Mouse (Mus musculus) forebrain, embryonic 15.5 days (tissue): Measurements from ENCODE around the gene Zfp598. TPM values are rescaled to one million over a fixed set of nuclear protein-coding genes. Genes with fewer than 3 reads are reported as not detected.
A peak's percentile ranks its signal among the peaks of the same experiment; 100 is the strongest.

Source experiments
- ATAC-seq: fragments of 200-750 bp; cut with Nextera tagmentation; replicated peaks from 2 replicates; pipeline ENCODE4 v1.8.0; 2017; ENCODE audit warnings: mild to moderate bottlenecking, moderate TSS enrichment, moderate library complexity
- H3K27ac ChIP-seq: fragments of 300-500 bp; sonication (generic); replicated peaks from 2 replicates; pipeline ENCODE4 v1.5.1; 2015; ENCODE audit warnings: mild to moderate bottlenecking, inconsistent platforms
- H3K27me3 ChIP-seq: fragments of 300-500 bp; sonication (generic); 2 replicates; pipeline ENCODE4 v1.6.1; 2015; ENCODE audit warnings: inconsistent platforms
- H3K36me3 ChIP-seq: fragments of 300-500 bp; sonication (generic); 2 replicates; pipeline ENCODE4 v1.6.1; 2015; ENCODE audit warnings: mild to moderate bottlenecking, inconsistent platforms
- H3K4me1 ChIP-seq: fragments of 300-500 bp; sonication (generic); 2 replicates; pipeline ENCODE4 v1.6.1; 2015; ENCODE audit warnings: inconsistent platforms
- H3K4me2 ChIP-seq: fragments of 300-500 bp; sonication (generic); replicated peaks from 2 replicates; pipeline ENCODE4 v1.6.1; 2015; ENCODE audit warnings: mild to moderate bottlenecking, inconsistent platforms
- H3K4me3 ChIP-seq: fragments of 300-500 bp; sonication (generic); 2 replicates; pipeline ENCODE4 v1.5.1; 2015; ENCODE audit warnings: mild to moderate bottlenecking, inconsistent platforms
- H3K9ac ChIP-seq: fragments of 300-500 bp; sonication (generic); replicated peaks from 2 replicates; pipeline ENCODE4 v1.6.1; 2015; ENCODE audit warnings: mild to moderate bottlenecking, inconsistent platforms
- H3K9me3 ChIP-seq: fragments of 300-500 bp; sonication (generic); 2 replicates; pipeline ENCODE4 v1.6.1; 2016; ENCODE audit warnings: inconsistent platforms
- WGBS: fragments of 180-500 bp; shearing (Covaris S2); methylation state at CpG from one replicate; pipeline ENCODE4 v1.1.7; 2015; ENCODE audit warnings: mixed read lengths; 5-methylcytosine and 5-hydroxymethylcytosine counted together
- polyA plus RNA-seq: library from polyadenylated mRNA; unstranded; fragments of >200 nt; fragmentation: Nextera tagmentation; extraction: Ambion mirVana; gene quantifications from 2 replicates; pipeline ENCODE4 v1.2.1, GENCODE M21; 2015

Gene Zfp598
- polyA plus RNA-seq, 1 experiment from 2014 or later, result 19.1 TPM

DNA sequence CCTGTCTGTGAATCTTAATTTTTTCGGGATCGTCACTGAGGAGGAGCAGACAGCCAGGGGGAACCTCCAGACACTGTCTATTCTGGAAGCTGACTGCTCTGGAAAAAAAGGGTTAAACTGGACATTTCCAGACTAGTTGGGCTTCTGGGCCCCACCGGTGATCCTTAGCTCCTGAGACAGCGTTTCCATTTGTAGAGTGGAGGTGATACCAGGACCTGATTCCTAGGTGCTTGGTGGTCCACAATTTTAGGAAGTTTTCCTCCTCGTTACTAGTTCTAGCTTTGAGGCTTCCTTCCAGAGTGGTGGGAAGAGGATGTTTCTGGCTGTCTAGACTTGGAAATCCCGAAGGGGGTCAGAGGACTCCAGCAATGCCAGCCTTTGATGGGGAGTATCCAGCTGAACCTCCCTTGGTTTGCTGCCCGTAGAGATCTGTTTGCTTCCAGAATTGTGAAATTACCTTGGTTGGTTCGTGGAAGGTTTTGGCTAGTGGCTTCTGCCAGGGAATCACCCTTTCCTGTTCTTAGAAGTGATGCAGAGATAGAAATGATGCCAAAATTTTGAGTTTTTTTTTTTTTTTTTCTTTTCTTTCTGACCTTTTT, 858 bp downstream of the Zfp598 start:
- Histone ChIP-seq H3K4me3 (peak overlapping the region; percentile 92), H3K9me3 (no peaks in the 10 kb centered on the region), H3K36me3 (no peaks in the 10 kb centered on the region), H3K27ac (peak overlapping the region; percentile 84; the same call in 1 of the 2 replicates), H3K4me2 (peak overlapping the region; percentile 73), H3K27me3 (no peaks in the 10 kb centered on the region), H3K9ac (peak overlapping the region; percentile 98), H3K4me1 (peaks cover 34% of the 10 kb centered on the region)
- WGBS, result 13% methylated on average over 8 of the region's 8 CpGs
- no peak for ATAC-seq

DNA sequence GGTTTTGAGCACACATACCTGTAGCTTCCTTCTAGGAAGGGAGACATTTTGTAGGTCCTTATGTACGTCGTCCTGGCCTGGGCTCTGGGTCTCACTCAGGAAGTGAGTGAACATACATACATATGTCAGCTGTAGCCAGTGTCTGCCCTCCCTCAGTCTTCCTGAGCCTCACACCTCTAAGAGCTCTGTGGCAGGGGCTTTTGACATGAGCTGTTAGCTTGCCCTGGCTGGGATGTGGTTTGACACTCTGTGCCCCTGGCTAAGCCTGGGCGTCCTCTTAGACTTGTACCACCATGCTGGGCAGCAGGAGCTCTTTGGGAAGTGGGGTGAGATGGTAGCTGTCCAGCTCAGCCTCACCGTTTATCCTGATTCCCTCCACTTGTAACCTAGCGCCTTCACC, 1.9 kb downstream of the Zfp598 start:
- H3K9ac ChIP-seq, result no peak overlapping the region

DNA sequence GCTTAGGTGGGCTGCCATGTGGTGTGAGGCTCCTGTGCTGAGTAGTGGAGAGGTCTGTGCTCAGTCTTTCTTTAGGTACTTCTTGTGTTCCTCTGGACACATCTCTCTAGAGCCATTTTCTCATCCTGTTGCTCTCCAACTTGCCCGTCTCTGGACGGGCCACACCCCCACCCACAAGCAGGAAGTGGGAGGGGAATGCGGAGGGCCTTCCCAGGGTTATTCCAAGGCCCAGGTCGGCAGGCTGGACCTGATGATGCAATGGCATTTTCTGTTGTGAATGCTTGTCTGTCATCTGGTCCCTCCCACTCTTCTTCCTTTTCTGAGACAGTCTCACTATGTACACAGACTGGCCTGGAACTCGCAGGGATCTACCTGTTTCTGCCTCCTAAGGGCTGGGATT, 2.7 kb downstream of the Zfp598 start:
- Histone ChIP-seq H3K4me1 (peaks cover 34% of the 10 kb centered on the region), H3K9me3 (no peaks in the 10 kb centered on the region), H3K9ac (no peak overlapping the region), H3K27me3 (no peaks in the 10 kb centered on the region), H3K4me2 (no peak overlapping the region), H3K27ac (no peak overlapping the region), H3K36me3 (peaks cover 7% of the 10 kb centered on the region; the same call in 1 of the 2 replicates), H3K4me3 (no peak overlapping the region)
- no peak for ATAC-seq
- WGBS, result 38% methylated on average over 5 of the region's 5 CpGs

More for the DNA sequence above, 1.9 kb downstream of the Zfp598 start:
- no peaks in the 10 kb centered on the region for H3K27me3 ChIP-seq
- H3K9me3 ChIP-seq, result no peaks in the 10 kb centered on the region
- peak overlapping the region; percentile 73 for H3K4me2 ChIP-seq
- no peak for ATAC-seq
- H3K36me3 ChIP-seq, result no peaks in the 10 kb centered on the region
- H3K27ac ChIP-seq, result no peak overlapping the region
- H3K4me1 ChIP-seq, result peaks cover 34% of the 10 kb centered on the region
- H3K4me3 ChIP-seq, result peak overlapping the region; percentile 92
- 70% methylated on average over 5 of the region's 5 CpGs for WGBS

DNA sequence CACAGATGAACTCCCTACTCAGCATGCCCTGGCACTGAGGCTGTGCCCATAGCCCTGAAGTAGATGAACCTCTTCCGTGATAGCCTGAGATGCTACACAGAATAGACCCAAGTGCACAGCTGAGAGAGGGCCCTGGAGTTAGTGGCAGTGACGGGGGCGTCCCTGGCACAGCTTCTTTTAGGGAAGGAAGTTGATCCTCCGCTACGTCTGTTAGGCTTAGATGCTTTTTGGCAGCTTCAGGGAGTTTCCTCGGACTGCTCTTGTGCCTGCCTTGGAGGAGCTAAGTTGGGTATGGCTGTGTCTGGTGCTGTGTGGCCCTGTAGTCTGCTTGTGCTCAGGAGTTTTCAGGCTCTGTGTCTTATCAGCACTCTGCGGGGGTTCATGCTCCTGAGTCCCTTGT, 4.8 kb downstream of the Zfp598 start:
- H3K4me3 ChIP-seq, result no peak overlapping the region
- H3K4me2 ChIP-seq, result no peak overlapping the region
- no peaks in the 10 kb centered on the region for H3K27me3 ChIP-seq
- 0 out of 2 replicates have a peak overlapping the region, but pooled peaks have one; percentile 9 for H3K9ac ChIP-seq
- ATAC-seq, result no peak
- H3K9me3 ChIP-seq, result no peaks in the 10 kb centered on the region
- H3K27ac ChIP-seq, result no peak overlapping the region
- H3K4me1 ChIP-seq, result peaks cover 28% of the 10 kb centered on the region
- peaks cover 27% of the 10 kb centered on the region for H3K36me3 ChIP-seq
- 76% methylated on average over 7 of the region's 7 CpGs for WGBS

- H3K9me3 ChIP-seq, result no peaks in the 10 kb centered on the region
- H3K4me1 ChIP-seq, result peaks cover 15% of the 10 kb centered on the region
- H3K27ac ChIP-seq, result no peak overlapping the region
- H3K36me3 ChIP-seq, result peaks cover 45% of the 10 kb centered on the region
- no peaks in the 10 kb centered on the region for H3K27me3 ChIP-seq
- H3K4me2 ChIP-seq, result no peak overlapping the region
- no peak overlapping the region for H3K4me3 ChIP-seq
- ATAC-seq, result 0 out of 2 replicates have a peak, but pooled peaks have one; percentile 23
- WGBS, result 48% methylated on average over 2 of the region's 2 CpGs
- H3K9ac ChIP-seq, result no peak overlapping the region
Measured at GRCm38 (mm10) chr17:24676187-24676586, 6.7 kb downstream of the Zfp598 start.

- H3K9me3 ChIP-seq, result no peaks in the 10 kb centered on the region
- H3K36me3 ChIP-seq, result peaks cover 49% of the 10 kb centered on the region
- 95% methylated on average over 5 of the region's 5 CpGs for WGBS
- ATAC-seq, result no peak
- H3K4me3 ChIP-seq, result no peak overlapping the region
- no peak overlapping the region for H3K27ac ChIP-seq
- no peak overlapping the region for H3K4me2 ChIP-seq
- peaks cover 8% of the 10 kb centered on the region for H3K4me1 ChIP-seq
- H3K9ac ChIP-seq, result no peak overlapping the region
- H3K27me3 ChIP-seq, result no peaks in the 10 kb centered on the region
Measured at GRCm38 (mm10) chr17:24676877-24677276, 7.4 kb downstream of the Zfp598 start.

GRCm38 (mm10) chr17:24677500-24678080, 8.1 kb downstream of the Zfp598 start:
- H3K27me3 ChIP-seq, result no peaks in the 10 kb centered on the region
- no peak overlapping the region for H3K4me3 ChIP-seq
- peaks cover 3% of the 10 kb centered on the region for H3K4me1 ChIP-seq
- WGBS, result 91% methylated on average over 24 of the region's 24 CpGs
- no peak overlapping the region for H3K27ac ChIP-seq
- H3K4me2 ChIP-seq, result no peak overlapping the region
- no peaks in the 10 kb centered on the region for H3K9me3 ChIP-seq
- H3K36me3 ChIP-seq, result peaks cover 54% of the 10 kb centered on the region
- no peak for ATAC-seq
- no peak overlapping the region for H3K9ac ChIP-seq

DNA sequence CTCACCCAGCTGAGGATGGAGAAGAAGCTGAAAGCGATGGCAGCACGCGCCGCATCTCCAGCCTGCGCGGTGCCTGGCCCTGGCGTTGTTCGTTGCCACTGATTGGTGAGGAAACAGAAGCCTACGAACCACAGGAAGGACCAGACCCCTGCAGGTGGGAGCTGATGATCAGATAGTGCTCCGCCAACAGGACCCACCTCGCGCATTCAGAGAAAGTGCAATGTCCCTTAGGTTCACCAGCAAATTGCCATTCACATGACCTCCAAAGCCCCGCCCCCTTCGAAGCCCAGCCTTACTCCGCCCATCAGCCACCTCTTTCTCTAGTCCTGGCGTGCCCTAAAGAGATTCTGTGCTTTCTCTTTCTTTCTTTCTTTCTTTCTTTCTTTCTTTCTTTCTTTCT, 17.0 kb downstream of the Zfp598 start:
- Histone ChIP-seq H3K36me3 (peaks cover 6% of the 10 kb centered on the region), H3K4me1 (peaks cover 31% of the 10 kb centered on the region), H3K27ac (no peak overlapping the region), H3K4me3 (0 out of 2 replicates have a peak overlapping the region, but pooled peaks have one; percentile 3), H3K9me3 (no peaks in the 10 kb centered on the region), H3K9ac (no peak overlapping the region), H3K27me3 (peaks cover 13% of the 10 kb centered on the region), H3K4me2 (no peak overlapping the region; the same call in 1 of the 2 replicates)
- WGBS, result 36% methylated on average over 16 of the region's 16 CpGs
- ATAC-seq, result no peak

DNA sequence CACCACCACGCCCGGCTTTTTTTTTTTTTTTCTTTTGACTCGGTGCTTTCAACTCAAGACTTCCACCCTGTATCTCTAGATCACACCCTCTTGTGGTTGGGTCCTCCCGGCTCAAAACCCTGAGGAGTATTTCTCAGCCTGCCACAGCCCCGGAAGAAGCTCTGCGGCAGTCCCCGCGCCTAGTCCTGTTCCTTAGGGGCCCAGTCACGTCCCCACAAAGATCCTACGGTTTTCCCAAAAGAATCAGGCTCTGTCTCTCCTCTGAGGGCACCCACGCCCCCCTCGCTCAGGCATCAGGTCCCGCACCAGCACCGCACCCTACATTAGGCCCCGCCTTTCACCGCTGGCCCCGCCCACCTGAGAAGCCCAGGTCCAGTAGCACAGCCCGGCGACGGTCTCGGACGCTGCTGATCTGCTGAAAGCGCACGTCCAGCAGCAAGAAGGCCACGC, 17.7 kb downstream of the Zfp598 start:
- peak overlapping the region; percentile 96 for H3K4me3 ChIP-seq
- H3K27me3 ChIP-seq, result peaks cover 13% of the 10 kb centered on the region
- H3K36me3 ChIP-seq, result peaks cover 5% of the 10 kb centered on the region; the same call in 1 of the 2 replicates
- 2% methylated on average over 25 of the region's 25 CpGs for WGBS
- peaks cover 31% of the 10 kb centered on the region for H3K4me1 ChIP-seq
- no peak overlapping the region for H3K27ac ChIP-seq
- peak overlapping the region; percentile 55 for H3K4me2 ChIP-seq
- no peaks in the 10 kb centered on the region for H3K9me3 ChIP-seq
- no peak for ATAC-seq
- peak overlapping the region; percentile 23; the same call in 1 of the 2 replicates for H3K9ac ChIP-seq

DNA sequence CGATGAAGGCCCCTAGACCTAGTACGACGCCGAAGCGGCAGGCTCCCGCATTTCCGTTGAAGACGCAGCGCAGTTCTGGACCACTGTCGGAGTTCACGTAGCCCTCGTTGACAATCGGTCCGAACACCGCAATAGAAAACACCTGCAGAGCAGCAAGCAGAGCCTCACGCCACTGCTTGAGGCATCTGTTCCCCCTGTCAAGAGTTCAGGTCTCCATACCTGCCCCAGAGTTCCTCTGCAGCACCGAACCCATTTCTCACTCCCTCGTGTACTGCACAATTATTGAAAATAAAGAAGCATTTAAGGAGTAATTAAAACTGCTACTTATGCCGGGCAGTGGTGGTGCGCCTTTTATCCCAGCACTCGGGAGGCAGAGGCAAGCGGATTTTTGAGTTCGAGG, 18.1 kb downstream of the Zfp598 start:
- no peak for ATAC-seq
- Histone ChIP-seq H3K4me3 (peak overlapping the region; percentile 96), H3K9ac (peak overlapping the region; percentile 23; the same call in 1 of the 2 replicates), H3K9me3 (no peaks in the 10 kb centered on the region), H3K27ac (no peak overlapping the region), H3K36me3 (peaks cover 7% of the 10 kb centered on the region), H3K4me2 (peak overlapping the region; percentile 55), H3K4me1 (peaks cover 31% of the 10 kb centered on the region), H3K27me3 (peaks cover 13% of the 10 kb centered on the region)
- 18% methylated on average over 23 of the region's 23 CpGs for WGBS

- Histone ChIP-seq H3K4me3 (peak within 1 kb of the TSS; percentile 96), H3K36me3 (peaks cover 15% of the 10 kb centered on the region), H3K4me1 (peaks cover 36% of the 10 kb centered on the region), H3K9ac (peak within 1 kb of the TSS; percentile 98), H3K27me3 (peaks cover 13% of the 10 kb centered on the region), H3K4me2 (peak within 1 kb of the TSS; percentile 79), H3K27ac (peak within 1 kb of the TSS; percentile 90), H3K9me3 (no peaks in the 10 kb centered on the region)
- WGBS, result under 1% methylated on average over 53 of the region's 55 CpGs
- peak; percentile 59 for ATAC-seq
Measured at GRCm38 (mm10) chr17:24689251-24690081, 20.0 kb downstream of the Zfp598 start, which contains the start of gene Syngr3. Gene Syngr3, minus strand, starts transcription at chr17:24689955.

- H3K9me3 ChIP-seq, result no peaks in the 10 kb centered on the region
- peaks cover 51% of the 10 kb centered on the region for H3K4me1 ChIP-seq
- H3K4me2 ChIP-seq, result no peak overlapping the region
- no peak overlapping the region for H3K27ac ChIP-seq
- H3K9ac ChIP-seq, result no peak overlapping the region
- no peak for ATAC-seq
- 89% methylated on average over 5 of the region's 5 CpGs for WGBS
- H3K27me3 ChIP-seq, result peaks cover 13% of the 10 kb centered on the region
- peaks cover 15% of the 10 kb centered on the region for H3K36me3 ChIP-seq
- no peak overlapping the region for H3K4me3 ChIP-seq
Measured at GRCm38 (mm10) chr17:24692385-24692784, 22.9 kb downstream of the Zfp598 start.
